Mouse (Mus musculus) small intestine, adult 2 months (tissue): Measurements from ENCODE around the gene St3gal4. TPM values are rescaled to one million over a fixed set of nuclear protein-coding genes. Genes with fewer than 3 reads are reported as not detected.

Experiments used
- H3K27ac ChIP-seq: fragments of 200-500 bp; 2 replicates; pipeline ENCODE4 v1.5.1; 2012; ENCODE audit warnings: low read depth, low read length, control low read depth, inconsistent platforms; ENCODE audit not compliant: insufficient read depth
- H3K27me3 ChIP-seq: fragments of 200-500 bp; 2 replicates; pipeline ENCODE4 v1.6.1; 2012; ENCODE audit warnings: mild to moderate bottlenecking, moderate library complexity, low read length, inconsistent platforms; ENCODE audit not compliant: control insufficient read depth, insufficient read depth
- H3K36me3 ChIP-seq: fragments of 200-500 bp; 2 replicates; pipeline ENCODE4 v1.6.1; 2012; ENCODE audit warnings: mild to moderate bottlenecking, low read length, control low read depth, inconsistent platforms; ENCODE audit not compliant: control insufficient read depth, insufficient read depth
- H3K4me1 ChIP-seq: fragments of 200-500 bp; 2 replicates; pipeline ENCODE4 v1.6.1; 2012; ENCODE audit warnings: low read length, inconsistent platforms, mixed read lengths; ENCODE audit not compliant: control insufficient read depth, insufficient read depth, insufficient read length
- H3K4me3 ChIP-seq: fragments of 200-500 bp; 2 replicates; pipeline ENCODE4 v1.5.1; 2012; ENCODE audit warnings: low read depth, mild to moderate bottlenecking, control low read depth, inconsistent platforms, low read length, moderate library complexity
- CTCF ChIP-seq: fragments of 200-500 bp; IDR thresholded peaks from 2 replicates; pipeline ENCODE4 v1.5.1; 2012; ENCODE audit warnings: low read depth, mild to moderate bottlenecking, control low read depth, inconsistent platforms, low read length, moderate library complexity, mixed read lengths; ENCODE audit not compliant: insufficient replicate concordance, insufficient read length; ENCODE audit errors: extremely low read depth
- POLR2A ChIP-seq: fragments of 200-500 bp; IDR thresholded peaks from 2 replicates; pipeline ENCODE4 v1.6.1; 2012; ENCODE audit warnings: low read depth, mild to moderate bottlenecking, control low read depth, inconsistent platforms, low read length, moderate library complexity
- WGBS: fragments of 180-500 bp; shearing (Covaris S2); methylation state at CpG from one replicate; pipeline ENCODE4 v1.1.7; 2018; 5-methylcytosine and 5-hydroxymethylcytosine counted together
- polyA plus RNA-seq: library from polyadenylated mRNA; depleted of rRNA; stranded (reverse); fragments of >200 nt; gene quantifications from 2 replicates; pipeline ENCODE4 v1.2.3, GENCODE M21; 2012

Gene St3gal4
- polyA plus RNA-seq, 1 experiment = 354 TPM

GRCm38 (mm10) chr9:35045031-35045531, 74.0 kb downstream of the St3gal4 start:
- Histone ChIP-seq H3K27ac (no peak overlapping the region), H3K36me3 (peaks cover 52% of the 10 kb centered on the region), H3K27me3 (no peaks in the 10 kb centered on the region), H3K4me1 (no peaks in the 10 kb centered on the region), H3K4me3 (no peak overlapping the region)
- TF ChIP-seq POLR2A = no peak
- TF ChIP-seq CTCF = no peak
- WGBS = 64% methylated on average over 11 of the region's 11 CpGs

- 78% methylated on average over 15 of the region's 15 CpGs for WGBS
These were observed 74.6 kb downstream of the St3gal4 start for GRCm38 (mm10) chr9:35044458-35044857.

GRCm38 (mm10) chr9:35043619-35044018, 75.4 kb downstream of the St3gal4 start:
- Histone ChIP-seq H3K4me3 (no peak overlapping the region), H3K27me3 (no peaks in the 10 kb centered on the region), H3K36me3 (peaks cover 38% of the 10 kb centered on the region), H3K27ac (no peak overlapping the region), H3K4me1 (no peaks in the 10 kb centered on the region)
- WGBS = 72% methylated on average over 7 of the region's 7 CpGs
- TF ChIP-seq POLR2A (no peak), CTCF (no peak)

More at GRCm38 (mm10) chr9:35044458-35044857, 74.6 kb downstream of the St3gal4 start:
- Histone ChIP-seq H3K4me1 (no peaks in the 10 kb centered on the region), H3K27ac (no peak overlapping the region), H3K27me3 (no peaks in the 10 kb centered on the region), H3K36me3 (peaks cover 47% of the 10 kb centered on the region), H3K4me3 (no peak overlapping the region)
- no peak for TF ChIP-seq CTCF
- no peak for TF ChIP-seq POLR2A

GRCm38 (mm10) chr9:35041493-35041892, 77.6 kb downstream of the St3gal4 start:
- Histone ChIP-seq H3K36me3 (peaks cover 18% of the 10 kb centered on the region), H3K4me1 (no peaks in the 10 kb centered on the region), H3K27me3 (no peaks in the 10 kb centered on the region), H3K27ac (no peak overlapping the region), H3K4me3 (no peak overlapping the region)
- WGBS = 38% methylated on average over 5 of the region's 5 CpGs
- TF ChIP-seq CTCF (no peak), POLR2A (no peak)

- 63% methylated on average over 5 of the region's 5 CpGs for WGBS
- H3K4me3 ChIP-seq = no peak overlapping the region
- no peak overlapping the region for H3K27ac ChIP-seq
- H3K4me1 ChIP-seq = no peaks in the 10 kb centered on the region
- peaks cover 2% of the 10 kb centered on the region; the same call in 1 of the 2 replicates for H3K36me3 ChIP-seq
- H3K27me3 ChIP-seq = no peaks in the 10 kb centered on the region
- no peak for TF ChIP-seq POLR2A
- no peak for TF ChIP-seq CTCF
These were observed 79.2 kb downstream of the St3gal4 start for GRCm38 (mm10) chr9:35039846-35040245.

- no peaks in the 10 kb centered on the region for H3K36me3 ChIP-seq
- peak overlapping the region; percentile 23; the same call in 1 of the 2 replicates for H3K27ac ChIP-seq
- TF ChIP-seq CTCF (no peak), POLR2A (no peak)
- no peaks in the 10 kb centered on the region for H3K27me3 ChIP-seq
- WGBS = 32% methylated on average over 7 of the region's 7 CpGs
- no peak overlapping the region for H3K4me3 ChIP-seq
- H3K4me1 ChIP-seq = no peaks in the 10 kb centered on the region
These were observed 80.0 kb downstream of the St3gal4 start for GRCm38 (mm10) chr9:35038922-35039586.

GRCm38 (mm10) chr9:35035074-35035473, 84.0 kb downstream of the St3gal4 start:
- TF ChIP-seq CTCF = no peak
- TF ChIP-seq POLR2A = no peak
- no peak overlapping the region for H3K4me3 ChIP-seq
- no peaks in the 10 kb centered on the region for H3K4me1 ChIP-seq
- 55% methylated on average over 14 of the region's 14 CpGs for WGBS
- no peak overlapping the region for H3K27ac ChIP-seq
- H3K36me3 ChIP-seq = no peaks in the 10 kb centered on the region
- no peaks in the 10 kb centered on the region for H3K27me3 ChIP-seq

GRCm38 (mm10) chr9:35032457-35032856, 86.6 kb downstream of the St3gal4 start:
- no peaks in the 10 kb centered on the region for H3K27me3 ChIP-seq
- peaks cover 2% of the 10 kb centered on the region; the same call in 1 of the 2 replicates for H3K4me1 ChIP-seq
- no peaks in the 10 kb centered on the region for H3K36me3 ChIP-seq
- no peak for TF ChIP-seq POLR2A
- no peak for TF ChIP-seq CTCF
- H3K27ac ChIP-seq = no peak overlapping the region
- 78% methylated on average over 6 of the region's 6 CpGs for whole genome bisulfite sequencing
- H3K4me3 ChIP-seq = no peak overlapping the region
